Mouse (Mus musculus) brain, adult 2 months (tissue): ENCODE measurements around the gene Popdc3.
"Not testable (repeated sequence)": the region's sequence is repeated elsewhere in the genome, so short reads cannot be mapped to it uniquely, and the experiment has no call there.

Experiments used
- DNase-seq: peaks from one replicate; pipeline ENCODE4 v3.0.0; 2011; ENCODE audit warnings: low read depth, low spot score

Gene Popdc3

GRCm38 (mm10) chr10:45177798-45178197, at the start of gene Popdc3:
Gene Popdc3 (plus strand): TSS chr10:45178098.
- not testable (repeated sequence) for DNase-seq

DNA sequence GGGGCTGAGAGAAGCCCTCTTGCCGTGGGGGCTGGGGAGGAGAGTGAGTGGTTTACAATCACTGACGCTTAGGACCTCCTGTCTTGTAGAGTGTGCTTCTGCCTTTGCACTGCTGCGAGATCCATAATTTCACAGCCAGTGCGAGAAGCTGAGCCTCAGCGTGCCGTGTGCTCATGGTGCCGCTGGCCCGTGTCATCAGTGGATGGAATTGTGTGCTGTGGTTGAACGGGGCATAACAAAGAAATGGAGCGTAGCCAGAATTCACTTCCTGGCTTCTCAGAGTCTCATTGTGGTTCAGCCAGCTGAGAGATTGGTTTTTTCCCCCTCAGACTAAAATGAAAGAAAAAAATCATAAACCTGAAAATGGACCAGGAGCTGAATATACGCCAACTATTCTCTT, 48.8 kb upstream of the Popdc3 start:
- DNase-seq, result peak; percentile 65

DNA sequence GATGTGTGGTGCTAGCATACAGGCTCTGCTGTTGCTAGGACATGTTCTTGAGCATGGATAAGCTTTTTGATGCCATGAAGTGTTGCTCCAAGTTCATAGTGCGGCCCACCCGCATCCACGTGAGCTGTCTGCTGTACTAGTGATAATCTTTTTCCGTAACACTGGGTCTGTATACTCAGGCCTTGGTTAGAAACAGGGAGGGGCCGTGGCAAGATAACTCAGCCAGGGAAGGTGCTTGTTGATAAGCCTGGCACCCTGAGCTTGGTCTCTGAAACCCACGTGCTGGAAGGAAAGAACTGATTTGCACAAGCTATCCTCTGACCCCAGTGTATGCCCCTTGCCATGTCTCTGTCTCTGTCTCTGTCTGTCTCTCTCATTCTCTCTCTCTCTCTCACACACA, 47.9 kb upstream of the Popdc3 start:
- DNase-seq, result no peak

DNA sequence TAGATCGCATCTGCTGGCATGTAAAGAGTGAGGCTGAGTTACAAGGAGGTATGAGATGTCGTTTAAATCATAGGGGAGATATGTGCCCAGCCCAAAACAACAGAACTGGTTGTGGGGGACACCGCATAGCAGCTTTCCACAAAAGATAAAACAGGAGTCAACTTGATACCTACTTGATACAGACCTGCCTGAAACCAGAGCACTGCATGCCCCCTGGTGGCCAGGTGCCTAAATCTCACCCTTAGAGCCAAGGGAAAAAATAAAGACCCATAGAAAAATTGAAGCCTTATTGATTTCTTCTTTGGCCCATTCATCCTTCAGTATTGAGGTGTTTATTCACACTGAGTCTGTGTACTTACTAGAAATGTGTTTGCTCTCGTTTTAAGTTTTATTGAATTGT, 45.5 kb upstream of the Popdc3 start:
- DNase-seq, result peak; percentile 54

DNA sequence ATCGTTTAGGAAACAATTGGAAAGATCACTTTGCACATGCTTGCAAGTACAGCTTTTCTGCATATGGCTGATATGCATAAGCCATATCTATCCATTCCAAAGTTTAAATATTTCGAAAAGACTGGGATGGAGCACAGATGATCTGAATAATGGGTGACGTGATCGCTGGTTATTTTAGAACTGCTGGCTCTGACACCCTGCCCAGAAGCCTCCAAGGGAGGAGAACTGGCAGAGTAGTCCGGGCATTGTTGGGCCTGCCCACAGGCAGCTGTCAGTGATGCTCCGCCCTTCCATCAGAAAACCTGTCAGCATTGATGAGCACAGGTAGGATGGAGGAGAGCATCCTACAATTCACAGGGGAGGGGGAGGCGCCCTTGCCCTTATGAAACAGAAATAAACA, 41.1 kb upstream of the Popdc3 start:
- DNase-seq, result peak; percentile 61

DNA sequence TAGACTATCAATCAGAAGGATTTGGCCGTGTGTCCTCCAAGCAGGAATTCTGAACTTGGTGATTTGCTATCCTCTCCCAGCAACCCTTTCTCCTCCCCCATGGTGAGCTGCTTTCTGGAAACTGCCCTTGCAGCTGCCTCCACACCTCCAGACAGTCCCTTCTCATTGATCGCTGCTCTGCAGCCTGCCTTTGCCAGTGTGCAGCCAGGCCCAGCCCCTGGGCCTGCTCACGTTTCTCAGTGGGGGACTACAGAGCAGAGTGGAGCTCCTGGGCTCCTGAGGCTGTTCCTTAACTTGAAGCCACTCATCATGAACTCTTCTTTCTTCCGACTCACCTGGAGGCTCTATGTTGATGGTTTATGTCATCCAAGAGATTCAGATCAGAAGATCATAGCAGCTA, 38.0 kb upstream of the Popdc3 start:
- DNase-seq, result no peak

DNA sequence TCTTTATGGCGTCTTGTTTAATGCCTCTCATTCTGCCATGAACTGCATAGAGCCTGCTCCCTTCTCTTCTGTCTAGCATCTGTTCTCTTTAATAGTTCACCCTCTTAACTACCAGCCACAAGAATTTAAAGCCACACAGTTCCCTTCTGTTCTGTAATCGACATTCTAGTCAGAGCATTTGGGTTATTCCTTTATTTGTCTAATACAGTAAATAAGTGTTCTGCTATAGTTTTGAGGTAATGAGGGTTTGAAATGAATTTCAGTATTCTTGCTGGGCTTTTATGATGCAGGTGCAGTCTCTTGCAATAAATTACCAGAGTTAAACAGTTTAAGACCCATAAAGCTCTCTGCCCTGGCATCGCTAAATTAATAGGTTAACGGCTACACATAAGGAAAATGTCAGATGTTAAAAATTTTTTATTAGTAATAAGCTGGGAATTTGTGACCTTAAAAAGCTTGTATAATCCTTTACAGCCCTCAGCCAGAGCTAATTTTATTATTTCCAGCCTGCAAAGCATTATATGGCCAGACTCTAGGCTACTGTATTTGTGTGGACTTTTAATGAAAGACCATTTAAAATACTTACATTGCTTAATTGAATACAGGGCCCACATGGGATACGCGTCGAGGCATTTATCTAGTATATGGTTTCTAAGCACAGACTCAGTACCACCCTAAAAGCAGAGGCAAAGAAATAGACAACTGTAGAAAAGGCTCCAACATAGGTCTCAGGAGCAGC, 37.3 kb upstream of the Popdc3 start:
- DNase-seq, result no peak

DNA sequence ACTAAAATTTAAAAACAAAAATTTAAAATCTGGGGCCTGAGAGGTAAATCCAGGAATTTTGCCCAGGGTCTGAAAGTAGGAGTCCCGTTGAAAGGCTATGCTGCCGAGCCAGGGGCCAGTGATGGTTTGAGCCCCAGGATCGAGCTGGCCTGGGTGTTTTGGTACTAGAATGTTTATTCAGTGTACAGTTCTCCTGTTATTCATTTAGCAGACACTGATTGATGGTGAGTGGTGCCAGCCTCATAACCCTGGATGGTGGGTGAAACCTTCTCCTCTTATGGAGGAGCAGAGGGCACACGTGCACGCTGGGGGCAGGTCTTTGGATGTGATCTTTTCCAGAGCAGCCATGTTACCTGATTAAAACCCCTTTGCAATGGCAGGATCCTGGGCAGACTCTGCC, 35.5 kb upstream of the Popdc3 start:
- DNase-seq, result no peak

GRCm38 (mm10) chr10:45144038-45144817, 33.7 kb upstream of the Popdc3 start:
- no peak for DNase-seq

DNA sequence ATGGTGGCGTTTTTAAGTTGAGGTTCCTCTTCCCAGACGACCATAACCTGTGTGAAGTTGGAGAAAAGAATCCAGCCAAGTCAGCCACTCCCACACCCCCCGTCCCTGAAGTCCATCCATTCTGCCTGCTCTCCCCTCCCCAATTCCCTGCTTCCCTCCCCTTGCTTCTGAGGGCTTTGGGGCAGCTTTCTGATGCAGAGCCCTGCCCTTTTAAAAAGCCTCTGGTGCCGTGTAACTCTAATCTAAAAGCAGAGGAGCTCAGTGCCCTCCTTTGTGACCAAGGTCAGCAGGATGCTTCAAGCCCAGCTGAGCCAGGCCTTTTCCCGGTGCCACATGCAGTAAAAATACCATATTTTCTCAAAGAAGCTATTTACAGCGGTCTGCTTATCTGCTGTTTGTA, 31.1 kb upstream of the Popdc3 start:
- DNase-seq, result no peak

DNA sequence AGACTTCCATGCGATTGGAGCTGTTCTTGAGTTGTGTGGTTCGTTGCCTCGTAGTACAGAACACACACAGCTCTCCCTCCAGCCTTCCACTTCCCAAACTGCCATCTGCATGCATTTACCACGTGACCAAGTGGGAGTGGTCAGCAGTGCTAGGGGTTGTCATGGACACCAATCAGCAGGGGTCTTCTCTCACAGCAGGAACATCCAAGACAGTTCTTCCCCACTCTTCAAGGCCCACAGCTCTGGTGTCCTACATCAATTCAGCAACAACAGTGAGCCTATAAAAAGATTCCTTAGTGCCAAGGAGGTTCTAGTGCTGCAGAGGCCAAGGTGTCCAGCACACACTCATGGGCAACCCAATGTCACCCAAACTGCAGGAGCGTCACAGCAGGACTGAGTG, 26.8 kb upstream of the Popdc3 start:
- no peak for DNase-seq

GRCm38 (mm10) chr10:45151771-45152692, 25.9 kb upstream of the Popdc3 start:
- no peak for DNase-seq

DNA sequence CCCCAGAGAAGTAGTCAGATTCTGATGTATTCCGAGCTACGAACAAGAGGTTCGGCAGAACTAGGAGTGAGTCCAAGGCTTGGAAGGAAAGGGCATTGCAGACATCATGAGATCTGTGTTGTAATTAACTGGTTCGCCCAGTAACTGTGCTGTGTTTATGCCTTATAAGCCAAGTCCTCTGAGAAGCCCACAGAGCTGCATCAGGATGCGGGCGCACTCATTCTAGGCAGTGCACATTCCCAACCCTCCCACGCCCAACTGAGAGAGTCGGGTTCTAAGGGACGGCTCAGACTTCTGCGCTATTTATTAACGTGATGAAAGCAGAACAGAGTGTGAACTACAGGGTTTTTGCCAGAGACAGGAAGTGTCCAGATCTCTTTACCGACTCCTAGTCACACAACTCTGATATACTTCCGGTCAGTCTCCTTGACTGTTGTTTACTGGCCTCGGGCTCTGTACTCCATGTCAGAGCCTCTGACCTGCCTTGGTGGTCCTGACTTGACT, 23.3 kb upstream of the Popdc3 start:
- DNase-seq, result no peak

DNA sequence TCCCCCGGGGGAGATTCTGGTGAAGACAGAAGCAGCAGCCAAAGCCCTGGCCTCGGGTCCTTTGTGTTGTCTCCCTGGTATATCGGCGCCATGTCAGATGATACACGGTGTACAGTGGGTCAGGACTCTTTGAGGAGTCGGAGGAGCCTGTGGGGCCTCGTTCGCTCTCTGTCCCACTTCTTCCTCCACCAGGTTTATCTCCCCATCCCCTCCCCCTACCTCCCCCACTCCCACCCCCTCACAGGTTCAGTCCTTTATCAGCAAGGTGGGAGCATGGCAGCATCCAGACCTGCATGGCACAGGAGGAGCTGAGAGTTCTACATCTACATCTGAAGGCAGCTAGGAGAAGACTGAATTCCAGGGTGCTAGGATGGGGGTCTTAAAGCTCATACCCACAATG, 12.0 kb upstream of the Popdc3 start:
- no peak for DNase-seq

DNA sequence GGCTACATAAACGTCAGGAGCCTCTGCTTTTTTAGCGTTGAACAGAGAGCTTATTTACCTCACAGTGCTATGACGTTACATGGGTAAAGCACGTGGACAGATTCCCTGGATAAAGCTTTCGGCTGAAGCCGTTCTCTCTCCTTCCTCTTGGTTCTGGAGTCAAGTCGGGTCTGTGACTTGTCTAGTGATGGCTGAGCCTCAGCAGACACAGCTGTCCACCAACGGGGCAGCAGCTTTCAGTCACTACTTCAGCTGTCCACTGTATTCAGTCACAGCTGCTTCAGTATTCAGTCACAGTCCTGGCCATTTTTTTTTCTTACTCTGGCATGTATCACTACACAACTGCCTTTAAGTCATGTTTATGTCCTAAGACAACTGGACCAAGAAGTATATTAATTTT, 4.0 kb upstream of the Popdc3 start:
- no peak for DNase-seq

- DNase-seq, result no peak
These were observed 3.6 kb upstream of the Popdc3 start for GRCm38 (mm10) chr10:45174345-45174744.

- no peak for DNase-seq
These were observed 2.9 kb downstream of the Popdc3 start for GRCm38 (mm10) chr10:45180677-45181326.

DNA sequence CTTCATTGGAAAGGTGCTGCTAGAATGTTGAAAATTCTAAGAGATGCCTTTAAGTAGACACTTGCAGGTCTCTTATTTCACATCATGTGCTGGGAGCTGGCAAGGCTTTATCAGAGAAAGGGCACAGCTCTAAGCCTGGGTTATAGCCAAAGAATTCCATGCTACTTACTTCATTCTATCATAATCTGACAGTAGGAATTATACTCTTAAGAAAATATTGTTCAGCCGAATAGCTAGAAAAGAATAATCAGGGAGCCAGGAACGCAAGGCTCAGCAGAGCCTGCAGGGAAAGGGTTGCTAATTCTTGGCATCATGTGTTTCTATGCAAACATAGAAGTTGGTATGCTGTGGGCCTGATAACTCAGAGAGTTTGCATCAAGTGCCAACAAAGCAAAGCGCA, 3.4 kb downstream of the Popdc3 start:
- no peak for DNase-seq

- no peak for DNase-seq
These were observed 7.6 kb downstream of the Popdc3 start for GRCm38 (mm10) chr10:45185457-45185856.

GRCm38 (mm10) chr10:45193330-45194310, 15.7 kb downstream of the Popdc3 start:
- DNase-seq, result no peak
